Mouse (Mus musculus): ENCODE results near the gene 2610028H24Rik. TPM values are rescaled to one million over a fixed set of nuclear protein-coding genes. Genes with fewer than 3 reads are reported as not detected.
A peak's percentile ranks its signal among the peaks of the same experiment; 100 is the strongest.

Gene 2610028H24Rik
- total and polyA plus RNA-seq, 3 experiments = 0.25 TPM; not detected in 2

DNA sequence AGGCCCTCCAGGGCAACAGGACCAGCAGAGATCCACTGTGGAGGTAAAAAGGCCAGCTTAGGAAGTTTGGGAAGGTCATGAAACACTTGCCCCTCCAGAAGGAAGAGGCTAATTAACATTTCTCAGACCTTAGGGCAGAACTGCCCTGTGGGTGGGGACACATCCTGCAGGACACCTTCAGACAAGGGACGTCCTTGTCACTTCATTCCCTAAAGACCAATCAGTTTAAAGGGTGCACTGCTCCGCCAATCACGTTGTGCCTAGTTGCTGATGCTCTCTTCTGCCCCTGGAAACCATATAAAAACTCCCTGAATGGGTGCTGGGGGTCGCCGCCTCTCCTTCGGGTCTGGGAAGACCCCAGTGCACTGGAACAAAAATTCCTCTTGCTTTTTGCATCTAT, 13.8 kb downstream of the 2610028H24Rik start:
- H3K27me3 ChIP-seq (replicated peaks) = no peaks in the 10 kb centered on the region
- no peak overlapping the region for H3K4me2 ChIP-seq (ENCODE audit: insufficient read depth, low read depth, poor library complexity, severe bottlenecking)
- H3K4me1 ChIP-seq (ENCODE audit: control insufficient read depth in 1 of 2, insufficient read depth in 2 of 2) = peaks cover 0 to 4% of the 10 kb centered on the region in 2 experiments; a peak in 2 of 4 replicates
- H3K27ac ChIP-seq (ENCODE audit: insufficient read depth, low read depth) = no peak overlapping the region
- DNase-seq (ENCODE audit: extremely low read depth) = no peak
- no peak for TF ChIP-seq BHLHE40 (IDR thresholded peaks at IDR 0.05; ENCODE audit: low read depth, low read length)
- TF ChIP-seq MYC (IDR thresholded peaks at IDR 0.05; ENCODE audit: low read depth, low read length) = no peak
- no peak for TF ChIP-seq NRF1 (IDR thresholded peaks at IDR 0.05; ENCODE audit: low read depth, low read length)
- no peak for TF ChIP-seq POLR2A (IDR thresholded peaks at IDR 0.05; ENCODE audit: low read depth, low read length)
- TF ChIP-seq SIN3A (IDR thresholded peaks at IDR 0.05; ENCODE audit: low read length) = no peak
- TF ChIP-seq USF1 (IDR thresholded peaks at IDR 0.05; ENCODE audit: low read depth, low read length) = no peak
- TF ChIP-seq RCOR1 (conservative IDR thresholded peaks at IDR 0.05; ENCODE audit: low read depth, low read length) = no peak
- TF ChIP-seq PAX5 (IDR thresholded peaks at IDR 0.05; ENCODE audit: low read length) = no peak
- TF ChIP-seq USF2 (conservative IDR thresholded peaks at IDR 0.05; ENCODE audit: low read depth, low read length) = no peak
- no peak for TF ChIP-seq MAFK (IDR thresholded peaks at IDR 0.05; ENCODE audit: insufficient replicate concordance, low read length)
- TF ChIP-seq JUN (IDR thresholded peaks at IDR 0.05; ENCODE audit: insufficient read depth, low read depth, low read length) = no peak
- TF ChIP-seq HCFC1 (IDR thresholded peaks at IDR 0.05; ENCODE audit: low read depth, low read length) = no peak
- no peak for TF ChIP-seq POLR2AphosphoS2 (IDR thresholded peaks at IDR 0.05; ENCODE audit: low read depth, low read length)
- TF ChIP-seq JUND (conservative IDR thresholded peaks at IDR 0.05; ENCODE audit: low read depth, low read length) = no peak
- TF ChIP-seq ZC3H11A (IDR thresholded peaks at IDR 0.05; ENCODE audit: low read depth, low read length) = no peak
- no peak for TF ChIP-seq MAX (IDR thresholded peaks at IDR 0.05; ENCODE audit: low read length)
- no peak overlapping the region for H3K9ac ChIP-seq (ENCODE audit: insufficient read depth, low read depth)
- H3K4me3 ChIP-seq (replicated peaks in 1 of 3; ENCODE audit: low read depth in 2 of 3, low read length in 2 of 3, poor library complexity in 1 of 3) = no peak overlapping the region
- H3K79me2 ChIP-seq (replicated peaks; ENCODE audit: control insufficient read depth, extremely low read depth, insufficient read depth, poor library complexity, severe bottlenecking) = no peaks in the 10 kb centered on the region
- peaks cover 0 to 52% of the 10 kb centered on the region in 2 experiments for H3K36me3 ChIP-seq (replicated peaks in 1 of 2; ENCODE audit: control insufficient read depth in 1 of 2, insufficient read depth in 1 of 2, low read length in 1 of 2)
- in situ Hi-C loops (cut with MboI; ENCODE audit: low pct_ligation_motif_present, low pct_unique_long_range_greater_than_20kb, low sequenced_read_pairs) = loop anchor here (5.0 kb wide), 1 partner anchor 270 kb away; no protein-coding TSS in a partner anchor
- dilution Hi-C loops (cut with MboI; ENCODE audit: extremely low pct_ligation_motif_present, extremely low pct_unique_long_range_greater_than_20kb, low sequenced_read_pairs) = no loop called here
- H3K9me3 ChIP-seq (replicated peaks; ENCODE audit: low read length) = peaks cover 14% of the 10 kb centered on the region

DNA sequence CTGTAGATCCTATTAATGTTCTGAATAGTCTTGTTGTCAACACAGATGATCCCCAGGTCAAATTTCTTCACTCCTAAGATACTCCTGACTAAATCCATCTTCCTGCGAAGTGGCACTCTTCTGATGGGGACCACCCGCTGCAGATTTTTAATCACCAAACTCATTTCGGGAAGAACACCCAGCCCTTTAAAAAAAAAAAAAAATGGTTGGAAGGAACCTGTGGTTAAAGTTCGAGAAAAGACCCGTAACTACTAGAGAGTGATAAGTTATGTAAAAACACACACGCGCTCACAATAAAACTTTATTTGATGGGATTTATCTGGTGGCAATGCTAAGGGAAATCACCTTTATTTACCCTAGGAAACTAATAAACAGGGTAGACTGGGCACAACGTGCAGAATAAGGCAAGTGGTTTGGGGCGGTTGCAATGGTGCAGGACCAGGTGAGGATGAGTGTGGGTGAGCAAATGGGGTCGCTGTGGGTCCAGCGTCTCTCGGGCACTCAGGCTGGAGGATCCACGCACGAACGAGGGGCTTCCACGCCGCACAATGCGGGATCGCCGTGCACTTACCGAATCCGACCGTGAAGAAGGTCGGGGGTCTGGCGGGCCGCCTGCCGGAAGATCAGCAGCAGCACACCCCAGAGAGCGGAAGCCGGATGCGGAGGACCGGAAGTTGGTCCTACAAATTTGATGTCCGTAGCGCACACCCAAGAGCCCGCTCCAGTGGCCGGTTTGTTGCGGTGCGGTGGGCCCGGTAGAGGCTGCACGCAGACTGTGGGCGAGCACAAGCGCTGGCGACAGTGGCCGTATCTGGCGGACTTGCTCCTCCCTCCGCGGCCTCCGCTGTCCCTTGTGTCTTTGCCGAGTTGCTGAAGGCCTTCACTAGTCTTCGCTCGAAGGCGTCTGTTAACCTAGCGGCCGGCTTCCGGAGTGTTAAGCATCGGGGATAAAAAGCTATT, 19.6 kb downstream of the 2610028H24Rik start, which contains the start of the genes Mcm3ap and Ybey:
Mcm3ap (plus strand) TSS at position 725 of the 960 bp plus-strand sequence.
Ybey (minus strand) TSS at position 912 of the 960 bp plus-strand sequence.
- Histone ChIP-seq H3K9me3 (replicated peaks; ENCODE audit: low read length) (no peaks in the 10 kb centered on the region), H3K27me3 (replicated peaks) (no peaks in the 10 kb centered on the region), H3K9ac (ENCODE audit: insufficient read depth, low read depth) (peak within 1 kb of the TSS; percentile 78), H3K4me2 (ENCODE audit: insufficient read depth, low read depth, poor library complexity, severe bottlenecking) (peak within 1 kb of the TSS; percentile 89), H3K4me1 (ENCODE audit: control insufficient read depth in 1 of 2, insufficient read depth in 2 of 2) (peaks cover 0 to 29% of the 10 kb centered on the region in 2 experiments; a peak in 2 of 4 replicates), H3K79me2 (replicated peaks; ENCODE audit: control insufficient read depth, extremely low read depth, insufficient read depth, poor library complexity, severe bottlenecking) (peaks cover 14% of the 10 kb centered on the region), H3K36me3 (replicated peaks in 1 of 2; ENCODE audit: control insufficient read depth in 1 of 2, insufficient read depth in 1 of 2, low read length in 1 of 2) (peaks cover 22 to 63% of the 10 kb centered on the region in 2 experiments), H3K4me3 (replicated peaks in 1 of 3; ENCODE audit: low read depth in 2 of 3, low read length in 2 of 3, poor library complexity in 1 of 3) (peak within 1 kb of the TSS; percentile 79 to 89 (median 85)), H3K27ac (ENCODE audit: insufficient read depth, low read depth) (peak within 1 kb of the TSS; percentile 51)
- in situ Hi-C loops (cut with MboI; ENCODE audit: low pct_ligation_motif_present, low pct_unique_long_range_greater_than_20kb, low sequenced_read_pairs) (no loop called here), dilution Hi-C loops (cut with MboI; ENCODE audit: extremely low pct_ligation_motif_present, extremely low pct_unique_long_range_greater_than_20kb, low sequenced_read_pairs) (no loop called here)
- DNase-seq (ENCODE audit: extremely low read depth) = peak; percentile 89
- TF ChIP-seq ZNF384 (IDR thresholded peaks at IDR 0.05; ENCODE audit: low read depth, low read length) = peak; percentile 67
- TF ChIP-seq ETS1 (conservative IDR thresholded peaks at IDR 0.05; ENCODE audit: low read depth, low read length) = 0 out of 2 replicates have a peak, but pooled peaks have one; percentile 21
- TF ChIP-seq KAT2A (IDR thresholded peaks at IDR 0.05; ENCODE audit: insufficient replicate concordance, low read length) = peak; percentile 93; the same call in 1 of the 2 replicates
- TF ChIP-seq IRF4 (IDR thresholded peaks at IDR 0.05; ENCODE audit: low read depth, low read length) = peak; percentile 71
- TF ChIP-seq POLR2AphosphoS2 (IDR thresholded peaks at IDR 0.05; ENCODE audit: low read depth, low read length) = peak; percentile 72; the same call in 1 of the 2 replicates
- peak; percentile 82 for TF ChIP-seq TBP (conservative IDR thresholded peaks at IDR 0.05; ENCODE audit: low read depth, low read length)
- no peak for TF ChIP-seq E2F4 (IDR thresholded peaks at IDR 0.05; ENCODE audit: insufficient replicate concordance, low read depth, low read length)
- peak; percentile 73 for TF ChIP-seq MXI1 (IDR thresholded peaks at IDR 0.05; ENCODE audit: low read depth, low read length)
- no peak for TF ChIP-seq ZC3H11A (IDR thresholded peaks at IDR 0.05; ENCODE audit: low read depth, low read length)
- 0 out of 2 replicates have a peak, but pooled peaks have one; percentile 15 for TF ChIP-seq BHLHE40 (IDR thresholded peaks at IDR 0.05; ENCODE audit: low read depth, low read length)
- peak; percentile 82 for TF ChIP-seq NELFE (IDR thresholded peaks at IDR 0.05; ENCODE audit: low read depth, low read length)
- peak; percentile 71; the same call in 1 of the 2 replicates for TF ChIP-seq ZMIZ1 (IDR thresholded peaks at IDR 0.05; ENCODE audit: low read depth, low read length)
- TF ChIP-seq MAZ (IDR thresholded peaks at IDR 0.05; ENCODE audit: low read depth, low read length) = peak; percentile 58
- TF ChIP-seq CTCF (conservative IDR thresholded peaks at IDR 0.05 in 1 of 2, IDR thresholded peaks at IDR 0.05 in 1 of 2; ENCODE audit: low read depth in 2 of 2, low read length in 2 of 2) = peak in 1 of 2 experiments; percentile 28; a peak in 1 of 4 replicates
- TF ChIP-seq UBTF (IDR thresholded peaks at IDR 0.05; ENCODE audit: low read depth, low read length) = peak; percentile 81; the same call in 1 of the 2 replicates
- peak; percentile 68; the same call in 1 of the 2 replicates for TF ChIP-seq MEF2A (IDR thresholded peaks at IDR 0.05; ENCODE audit: borderline replicate concordance, low read depth, low read length)
- no peak for TF ChIP-seq EP300 (IDR thresholded peaks at IDR 0.05; ENCODE audit: low read length)
